Mouse (Mus musculus) neural tube, embryonic 12.5 days (tissue): ENCODE measurements at regions not wholly inside any gene's neighbourhood (a gene's known extent, or its start where the extent isn't known, plus 50 kb on each side); places are given as distances from the start of the nearest gene placed in this dataset.
A peak's percentile ranks its signal among the peaks of the same experiment; 100 is the strongest.

Experiments used
- ATAC-seq: fragments of 200-750 bp; cut with Nextera tagmentation; 2 replicates; pipeline ENCODE4 v1.8.0; 2017; ENCODE audit warnings: low read depth, mild to moderate bottlenecking, moderate TSS enrichment, moderate library complexity; ENCODE audit not compliant: low FRiP score
- H3K27ac ChIP-seq: fragments of 300-500 bp; sonication (generic); 2 replicates; pipeline ENCODE4 v1.5.1; 2016
- H3K27me3 ChIP-seq: fragments of 300-500 bp; sonication (generic); replicated peaks from 2 replicates; pipeline ENCODE4 v1.6.1; 2016; ENCODE audit warnings: mild to moderate bottlenecking
- H3K36me3 ChIP-seq: fragments of 300-500 bp; sonication (generic); 2 replicates; pipeline ENCODE4 v1.6.1; 2016; ENCODE audit warnings: mild to moderate bottlenecking
- H3K4me1 ChIP-seq: fragments of 300-500 bp; sonication (generic); 2 replicates; pipeline ENCODE4 v1.6.1; 2016
- H3K4me2 ChIP-seq: fragments of 300-500 bp; sonication (generic); replicated peaks from 2 replicates; pipeline ENCODE4 v1.6.1; 2016; ENCODE audit warnings: mild to moderate bottlenecking
- H3K4me3 ChIP-seq: fragments of 300-500 bp; sonication (generic); 2 replicates; pipeline ENCODE4 v1.5.1; 2016
- H3K9ac ChIP-seq: fragments of 300-500 bp; sonication (generic); 2 replicates; pipeline ENCODE4 v1.6.1; 2016; ENCODE audit warnings: mild to moderate bottlenecking
- H3K9me3 ChIP-seq: fragments of 300-500 bp; sonication (generic); 2 replicates; pipeline ENCODE4 v1.6.1; 2016; ENCODE audit warnings: mild to moderate bottlenecking
- WGBS: fragments of 180-500 bp; shearing (Covaris S2); methylation state at CpG from one replicate; pipeline ENCODE4 v1.1.7; 2016; 5-methylcytosine and 5-hydroxymethylcytosine counted together

DNA sequence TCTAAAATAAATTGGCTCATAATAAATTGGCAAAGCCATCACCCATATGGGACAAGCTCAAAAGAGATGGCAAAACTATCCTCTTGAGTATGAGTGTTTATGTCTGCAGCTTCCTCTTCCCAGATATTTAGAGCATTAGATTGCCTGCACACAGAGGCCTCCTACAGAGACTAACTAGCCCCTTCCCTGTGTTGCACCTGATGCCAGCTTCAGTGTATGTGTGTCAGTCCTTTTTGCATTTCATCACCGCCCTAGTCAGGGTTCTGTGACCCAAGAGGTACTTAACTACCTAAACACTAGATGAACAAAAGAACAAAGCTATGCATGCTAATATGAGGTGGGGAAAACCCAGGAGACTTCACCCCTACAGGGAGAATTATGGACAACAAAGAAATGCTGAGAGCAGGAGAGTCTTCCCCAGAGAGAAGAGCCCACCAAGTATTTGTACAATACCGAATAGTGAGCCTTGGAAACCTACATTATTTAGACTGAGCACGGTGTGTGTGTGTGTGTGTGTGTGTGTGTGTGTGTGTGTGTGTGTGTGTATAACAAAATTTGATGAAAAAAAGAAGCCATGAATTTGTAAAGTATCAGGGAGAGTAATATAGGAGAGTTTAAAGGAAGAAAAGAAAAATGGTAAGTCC is 62.5 kb downstream of the Speer2 start:
- Histone ChIP-seq H3K4me3 (no peak overlapping the region), H3K9ac (no peak overlapping the region), H3K27me3 (no peaks in the 10 kb centered on the region), H3K36me3 (no peaks in the 10 kb centered on the region), H3K27ac (no peak overlapping the region), H3K4me2 (no peak overlapping the region), H3K9me3 (no peaks in the 10 kb centered on the region), H3K4me1 (no peaks in the 10 kb centered on the region)
- 0 out of 2 replicates have a peak, but pooled peaks have one; percentile 33 for ATAC-seq
- 72% methylated on average over 3 of the region's 3 CpGs for WGBS

DNA sequence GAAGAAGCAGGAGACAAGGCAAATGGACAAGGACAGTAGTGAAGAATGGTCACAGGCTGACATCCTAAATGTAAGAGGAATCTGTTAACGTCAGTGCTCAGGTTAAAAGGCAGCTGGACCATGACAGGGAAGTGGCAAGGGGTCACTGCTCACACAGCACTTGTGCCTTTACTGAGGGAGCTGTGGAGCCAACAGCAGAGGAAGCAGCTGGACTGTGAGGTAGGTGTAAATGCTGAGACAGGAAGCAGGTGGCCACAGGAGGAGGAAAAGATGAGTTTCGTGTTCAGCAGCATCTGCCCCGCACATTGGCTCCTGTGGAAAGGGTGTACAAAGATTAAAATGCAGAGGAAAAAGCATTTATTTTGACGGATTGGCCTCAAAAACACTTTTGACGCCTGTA is 67.2 kb downstream of the Speer2 start:
- Histone ChIP-seq H3K4me1 (no peaks in the 10 kb centered on the region), H3K9ac (no peak overlapping the region), H3K36me3 (no peaks in the 10 kb centered on the region), H3K27me3 (no peaks in the 10 kb centered on the region), H3K4me3 (no peak overlapping the region), H3K4me2 (no peak overlapping the region), H3K9me3 (no peaks in the 10 kb centered on the region), H3K27ac (no peak overlapping the region)
- ATAC-seq: no peak
- 69% methylated on average over 5 of the region's 5 CpGs for WGBS

DNA sequence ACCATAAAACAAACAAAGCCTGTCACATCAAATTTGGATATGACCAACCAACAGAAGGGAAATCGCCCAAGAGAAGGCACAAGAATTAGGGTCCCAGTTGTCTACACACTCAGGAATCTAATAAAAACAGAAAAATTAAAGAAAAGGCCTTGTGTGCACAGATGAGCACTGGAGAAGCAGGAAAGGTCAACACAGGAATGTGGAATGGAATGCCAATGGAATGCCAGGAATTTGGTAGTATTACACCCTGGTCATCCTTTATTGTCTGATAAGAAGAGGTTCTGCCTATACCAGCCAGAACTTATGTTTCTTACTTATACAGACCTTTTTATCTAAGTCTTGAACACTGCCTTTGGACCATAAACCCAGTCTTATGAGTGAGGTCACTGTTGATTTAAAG is 72.9 kb downstream of the Speer2 start:
- ATAC-seq: no peak
- H3K36me3 ChIP-seq: no peaks in the 10 kb centered on the region
- 79% methylated on average over 1 of the region's 1 CpGs for WGBS
- H3K27ac ChIP-seq: no peak overlapping the region
- no peak overlapping the region for H3K4me3 ChIP-seq
- no peaks in the 10 kb centered on the region for H3K9me3 ChIP-seq
- H3K27me3 ChIP-seq: no peaks in the 10 kb centered on the region
- no peak overlapping the region for H3K9ac ChIP-seq
- H3K4me2 ChIP-seq: no peak overlapping the region
- no peaks in the 10 kb centered on the region for H3K4me1 ChIP-seq

DNA sequence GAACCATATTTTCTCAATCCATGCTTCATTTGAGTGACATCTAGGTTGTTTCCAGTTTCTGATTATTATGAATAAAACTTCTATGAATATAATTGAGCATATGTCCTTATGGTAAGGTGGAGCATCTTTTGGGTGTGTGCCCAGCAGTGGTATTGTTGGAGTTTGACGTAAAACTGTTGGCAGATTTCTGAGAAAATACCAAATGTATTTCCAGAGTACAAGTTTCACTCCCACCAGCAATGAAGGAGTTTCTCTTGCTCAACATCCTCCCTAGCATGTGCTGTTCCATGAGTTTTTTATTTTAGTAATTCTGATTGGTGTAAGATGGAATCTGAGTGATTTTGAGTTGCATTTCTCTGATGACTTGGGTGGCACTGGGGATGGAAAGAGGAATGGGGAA is 92.8 kb downstream of the Speer2 start:
- 92% methylated on average over 1 of the region's 1 CpGs for WGBS
- ATAC-seq: no peak
- Histone ChIP-seq H3K27ac (no peak overlapping the region), H3K4me1 (no peaks in the 10 kb centered on the region), H3K9ac (no peak overlapping the region), H3K4me3 (no peak overlapping the region), H3K4me2 (no peak overlapping the region), H3K27me3 (no peaks in the 10 kb centered on the region), H3K9me3 (no peaks in the 10 kb centered on the region), H3K36me3 (no peaks in the 10 kb centered on the region)
